Mouse (Mus musculus) MEL (cell line): ENCODE measurements around the gene Ager. TPM values are rescaled to one million over a fixed set of nuclear protein-coding genes. Genes with fewer than 3 reads are reported as not detected.

Experiments
- DNase-seq: peaks from one replicate; pipeline ENCODE4 v3.0.0; 2011; ENCODE audit warnings: low read depth, low spot score
- H3K27ac ChIP-seq: 2 replicates; pipeline ENCODE4 v1.5.1; 2012; ENCODE audit warnings: low read depth, mild to moderate bottlenecking, control low read depth, low read length, moderate library complexity; ENCODE audit not compliant: control insufficient read depth
- H3K27me3 ChIP-seq, 2 experiments: fragments of 150-350 bp in 1 of 2; sonication (generic) in 1 of 2; 2 replicates each; pipeline ENCODE4 v1.6.1; 2012; ENCODE audit warnings: low read length in 2 of 2, mild to moderate bottlenecking in 2 of 2, improper control_type of control experiment in 1 of 2, moderate library complexity in 1 of 2; ENCODE audit not compliant: insufficient read depth in 2 of 2, control insufficient read depth in 1 of 2
- H3K36me3 ChIP-seq, 2 experiments: 2 replicates each; pipeline ENCODE4 v1.6.1; 2012 to 2014; ENCODE audit warnings: low read length in 2 of 2, improper control_type of control experiment in 1 of 2, inconsistent platforms in 1 of 2, mild to moderate bottlenecking in 1 of 2; ENCODE audit not compliant: insufficient read depth in 2 of 2, control insufficient read depth in 1 of 2
- H3K4me1 ChIP-seq, 2 experiments: fragments of 150-350 bp in 1 of 2; sonication (generic) in 1 of 2; 2 replicates each; pipeline ENCODE4 v1.6.1; 2012; ENCODE audit warnings: low read length in 2 of 2, improper control_type of control experiment in 1 of 2, mild to moderate bottlenecking in 1 of 2; ENCODE audit not compliant: insufficient read depth in 2 of 2, control insufficient read depth in 1 of 2
- H3K4me3 ChIP-seq, 2 experiments: fragments of 150-350 bp in 1 of 2; sonication (generic) in 1 of 2; 2 replicates each; pipeline ENCODE4 v1.5.1; 2012; ENCODE audit warnings: low read depth in 2 of 2, low read length in 2 of 2, mild to moderate bottlenecking in 2 of 2, moderate library complexity in 2 of 2, control low read depth in 1 of 2, improper control_type of control experiment in 1 of 2; ENCODE audit not compliant: control insufficient read depth in 1 of 2, insufficient read depth in 1 of 2
- H3K79me2 ChIP-seq: 2 replicates; pipeline ENCODE4 v1.6.1; 2012; ENCODE audit warnings: mild to moderate bottlenecking, low read length, moderate library complexity; ENCODE audit not compliant: control insufficient read depth, poor library complexity, insufficient read depth
- H3K9ac ChIP-seq: 2 replicates; pipeline ENCODE4 v1.6.1; 2012; ENCODE audit warnings: low read depth, mild to moderate bottlenecking, control low read depth, low read length, moderate library complexity; ENCODE audit not compliant: control insufficient read depth, poor library complexity, severe bottlenecking
- H3K9me3 ChIP-seq: fragments of 150-350 bp; sonication (generic); replicated peaks from 2 replicates; pipeline ENCODE4 v1.6.1; 2012; ENCODE audit warnings: mild to moderate bottlenecking, low read length, improper control_type of control experiment, moderate library complexity; ENCODE audit not compliant: insufficient read depth
- BHLHE40 ChIP-seq: IDR thresholded peaks from 2 replicates; pipeline ENCODE4 v1.6.1; 2012; ENCODE audit warnings: low read depth, mild to moderate bottlenecking, inconsistent platforms, low read length, improper control_type of control experiment, borderline replicate concordance
- CHD1 ChIP-seq: IDR thresholded peaks from 2 replicates; pipeline ENCODE4 v1.6.1; 2012; ENCODE audit warnings: low read depth, mild to moderate bottlenecking, inconsistent platforms, low read length, improper control_type of control experiment
- CHD2 ChIP-seq: IDR thresholded peaks from 2 replicates; pipeline ENCODE4 v1.6.1; 2011; ENCODE audit warnings: low read length, improper control_type of control experiment
- CTCF ChIP-seq, 3 experiments: IDR thresholded peaks in 2 of 3; conservative IDR thresholded peaks in 1 of 3; 2 replicates each; pipeline ENCODE4 v1.5.1; 2011 to 2012; ENCODE audit warnings: low read length in 3 of 3, low read depth in 2 of 3, mild to moderate bottlenecking in 2 of 3, improper control_type of control experiment in 1 of 3, inconsistent platforms in 1 of 3, mixed read lengths in 1 of 3, moderate library complexity in 1 of 3; ENCODE audit not compliant: control insufficient read depth in 1 of 3, insufficient read depth in 1 of 3, poor library complexity in 1 of 3, severe bottlenecking in 1 of 3
- E2F4 ChIP-seq: IDR thresholded peaks from 2 replicates; pipeline ENCODE4 v1.6.1; 2011; ENCODE audit warnings: low read depth, low read length, improper control_type of control experiment, borderline replicate concordance
- ELF1 ChIP-seq: IDR thresholded peaks from 2 replicates; pipeline ENCODE4 v1.6.1; 2014; ENCODE audit warnings: low read depth, mild to moderate bottlenecking, inconsistent platforms, low read length, improper control_type of control experiment, moderate library complexity
- EP300 ChIP-seq, 2 experiments: IDR thresholded peaks; 2 replicates each; pipeline ENCODE4 v1.6.1; 2011; ENCODE audit warnings: improper control_type of control experiment in 2 of 2, low read length in 2 of 2, low read depth in 1 of 2, mild to moderate bottlenecking in 1 of 2
- ETS1 ChIP-seq: IDR thresholded peaks from 2 replicates; pipeline ENCODE4 v1.6.1; 2012; ENCODE audit warnings: low read depth, mild to moderate bottlenecking, inconsistent platforms, low read length, improper control_type of control experiment, moderate library complexity
- GABPA ChIP-seq: IDR thresholded peaks from 2 replicates; pipeline ENCODE4 v1.6.1; 2012; ENCODE audit warnings: low read depth, mild to moderate bottlenecking, inconsistent platforms, low read length, improper control_type of control experiment, moderate library complexity
- GATA1 ChIP-seq: IDR thresholded peaks from 2 replicates; pipeline ENCODE4 v1.6.1; 2011; ENCODE audit warnings: low read depth, low read length, improper control_type of control experiment
- JUND ChIP-seq: IDR thresholded peaks from 2 replicates; pipeline ENCODE4 v1.6.1; 2011; ENCODE audit warnings: low read depth, mild to moderate bottlenecking, improper control_type of control experiment, low read length
- KAT2A ChIP-seq: conservative IDR thresholded peaks from 2 replicates; pipeline ENCODE4 v1.6.1; 2012; ENCODE audit warnings: low read depth, low read length, improper control_type of control experiment, inconsistent platforms
- MAFK ChIP-seq: IDR thresholded peaks from 2 replicates; pipeline ENCODE4 v1.6.1; 2011; ENCODE audit warnings: low read depth, mild to moderate bottlenecking, low read length, improper control_type of control experiment, borderline replicate concordance
- MAZ ChIP-seq: IDR thresholded peaks from 2 replicates; pipeline ENCODE4 v1.6.1; 2012; ENCODE audit warnings: low read depth, mild to moderate bottlenecking, inconsistent platforms, low read length, improper control_type of control experiment
- MEF2A ChIP-seq: IDR thresholded peaks from 2 replicates; pipeline ENCODE4 v1.6.1; 2014; ENCODE audit warnings: low read depth, mild to moderate bottlenecking, inconsistent platforms, low read length, improper control_type of control experiment; ENCODE audit not compliant: poor library complexity, insufficient replicate concordance, severe bottlenecking; ENCODE audit errors: extremely low read depth
- MXI1 ChIP-seq: IDR thresholded peaks from 2 replicates; pipeline ENCODE4 v1.6.1; 2011; ENCODE audit warnings: mild to moderate bottlenecking, low read depth, low read length, improper control_type of control experiment
- MYB ChIP-seq: IDR thresholded peaks from 2 replicates; pipeline ENCODE4 v1.6.1; 2011; ENCODE audit warnings: mild to moderate bottlenecking, low read depth, low read length, improper control_type of control experiment
- MYC ChIP-seq: IDR thresholded peaks from 2 replicates; pipeline ENCODE4 v1.6.1; 2011; ENCODE audit warnings: low read depth, mild to moderate bottlenecking, low read length, improper control_type of control experiment, moderate library complexity
- NRF1 ChIP-seq: IDR thresholded peaks from 2 replicates; pipeline ENCODE4 v1.6.1; 2014; ENCODE audit warnings: low read depth, mild to moderate bottlenecking, inconsistent platforms, low read length, improper control_type of control experiment, moderate library complexity; ENCODE audit not compliant: poor library complexity, insufficient read depth, severe bottlenecking
- POLR2A ChIP-seq, 2 experiments: IDR thresholded peaks; 2 replicates each; pipeline ENCODE4 v1.6.1; 2011 to 2012; ENCODE audit warnings: low read length in 2 of 2, mild to moderate bottlenecking in 2 of 2, control low read depth in 1 of 2, improper control_type of control experiment in 1 of 2, low read depth in 1 of 2, moderate library complexity in 1 of 2; ENCODE audit not compliant: control insufficient read depth in 1 of 2, insufficient read depth in 1 of 2, poor library complexity in 1 of 2
- POLR2AphosphoS2 ChIP-seq: IDR thresholded peaks from 2 replicates; pipeline ENCODE4 v1.6.1; 2011; ENCODE audit warnings: low read length, improper control_type of control experiment
- POLR2AphosphoS5 ChIP-seq: IDR thresholded peaks from 2 replicates; pipeline ENCODE4 v1.6.1; 2012; ENCODE audit warnings: low read depth, borderline replicate concordance, mild to moderate bottlenecking, inconsistent platforms, low read length, moderate library complexity, mixed read lengths
- TAL1 ChIP-seq: IDR thresholded peaks from 2 replicates; pipeline ENCODE4 v1.6.1; 2012; ENCODE audit warnings: mild to moderate bottlenecking, inconsistent platforms, low read length, moderate library complexity, mixed read lengths
- TBP ChIP-seq: IDR thresholded peaks from 2 replicates; pipeline ENCODE4 v1.8.0; 2011; ENCODE audit warnings: low read depth, low read length, improper control_type of control experiment
- TCF12 ChIP-seq: IDR thresholded peaks from 2 replicates; pipeline ENCODE4 v1.6.1; 2014; ENCODE audit warnings: low read depth, mild to moderate bottlenecking, inconsistent platforms, low read length, improper control_type of control experiment, moderate library complexity
- USF1 ChIP-seq: IDR thresholded peaks from 2 replicates; pipeline ENCODE4 v1.6.1; 2014; ENCODE audit warnings: low read depth, mild to moderate bottlenecking, inconsistent platforms, low read length, improper control_type of control experiment, moderate library complexity
- USF2 ChIP-seq, 2 experiments: IDR thresholded peaks; 2 replicates each; pipeline ENCODE4 v1.6.1; 2011 to 2012; ENCODE audit warnings: improper control_type of control experiment in 2 of 2, low read length in 2 of 2, borderline replicate concordance in 1 of 2, inconsistent platforms in 1 of 2, low read depth in 1 of 2, mild to moderate bottlenecking in 1 of 2; ENCODE audit not compliant: insufficient read depth in 1 of 2
- ZC3H11A ChIP-seq: IDR thresholded peaks from 2 replicates; pipeline ENCODE4 v1.6.1; 2012; ENCODE audit warnings: low read depth, mild to moderate bottlenecking, inconsistent platforms, low read length, improper control_type of control experiment
- ZMIZ1 ChIP-seq: IDR thresholded peaks from 2 replicates; pipeline ENCODE4 v1.6.1; 2012; ENCODE audit warnings: low read depth, mild to moderate bottlenecking, inconsistent platforms, low read length, improper control_type of control experiment, moderate library complexity
- ZNF384 ChIP-seq: IDR thresholded peaks from 2 replicates; pipeline ENCODE4 v1.6.1; 2012; ENCODE audit warnings: low read depth, mild to moderate bottlenecking, inconsistent platforms, low read length, improper control_type of control experiment
- polyA plus RNA-seq, 2 experiments: library from polyadenylated mRNA; stranded (reverse) in 1 of 2; unstranded in 1 of 2; fragments of >175 nt in 1 of 2; fragments of >200 nt in 1 of 2; gene quantifications; 2 replicates each; pipeline versions ENCODE4 v1.2.1 to v1.2.4; 2012; ENCODE audit warnings: low replicate concordance in 2 of 2, low read depth in 1 of 2; ENCODE audit not compliant: insufficient read length in 2 of 2, insufficient read depth in 1 of 2, missing spikeins in 1 of 2
- total RNA-seq: library from RNA; depleted of rRNA; stranded (reverse); fragments of 300-350 nt; gene quantifications from 2 replicates; pipeline ENCODE4 v1.2.3, GENCODE M21; 2012

The Ager gene
- total and polyA plus RNA-seq, 3 experiments, result 0.27 to 3.7 TPM; not detected in 1

DNA sequence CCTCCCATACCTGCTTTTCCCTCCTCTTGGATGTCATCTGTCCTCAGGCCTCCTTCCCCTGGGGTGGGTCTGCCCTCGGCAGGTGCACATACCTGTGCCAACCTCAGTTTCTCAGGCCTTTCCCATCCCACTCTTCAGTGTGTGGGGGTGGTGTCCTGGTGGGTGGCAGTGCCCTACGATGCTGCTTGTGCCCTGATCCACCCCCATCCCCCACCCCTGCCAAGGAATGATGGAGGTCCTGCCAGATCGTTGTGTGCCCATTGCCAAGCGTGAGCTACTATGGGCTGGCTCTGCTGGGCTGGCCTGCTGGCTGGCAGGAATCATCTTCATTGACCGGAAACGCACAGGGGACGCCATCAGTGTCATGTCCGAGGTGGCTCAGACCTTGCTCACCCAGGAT is 13.4 kb downstream of the Ager start:
- peaks cover 32% of the 10 kb centered on the region for H3K79me2 ChIP-seq
- peaks cover 11 to 40% of the 10 kb centered on the region in 2 experiments; a peak in 3 of 4 replicates for H3K4me1 ChIP-seq
- TF ChIP-seq MYC (no peak), ELF1 (no peak), ETS1 (no peak)
- no peaks in the 10 kb centered on the region for H3K9me3 ChIP-seq
- no peak overlapping the region for H3K9ac ChIP-seq
- H3K27ac ChIP-seq, result no peak overlapping the region
- no peaks in the 10 kb centered on the region for H3K27me3 ChIP-seq
- H3K4me3 ChIP-seq, result no peak overlapping the region
- DNase-seq, result no peak
- H3K36me3 ChIP-seq, result peaks cover 0 to 23% of the 10 kb centered on the region in 2 experiments; a peak in 2 of 4 replicates

DNA sequence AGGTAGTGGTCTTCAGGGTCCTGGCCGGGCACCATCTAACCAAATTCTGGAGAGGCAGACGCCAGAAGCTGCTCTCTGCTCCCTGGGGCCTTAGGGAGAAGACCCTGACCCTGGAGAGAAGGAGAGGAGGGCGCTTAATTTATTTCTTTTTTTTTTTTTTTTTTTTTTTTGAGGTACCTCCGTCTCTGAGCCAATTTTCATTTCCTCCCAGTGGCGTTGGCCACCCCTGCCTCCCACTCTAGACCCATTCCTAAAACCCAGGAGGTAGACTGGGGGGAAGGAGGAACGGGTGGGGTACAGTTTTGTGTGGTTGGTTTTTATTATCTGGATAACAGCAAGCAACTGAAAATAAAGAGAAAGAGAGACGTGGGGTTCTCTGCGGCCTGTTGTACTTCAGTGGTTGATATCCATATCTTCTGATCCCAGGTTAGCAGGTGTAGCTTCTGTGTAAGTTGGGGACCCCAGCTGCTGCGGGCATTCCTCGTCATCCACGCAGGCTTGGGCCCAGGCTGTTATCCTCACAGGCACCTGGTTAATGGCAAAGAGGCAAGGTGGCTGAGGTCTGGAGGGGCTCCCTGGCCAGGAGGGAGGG is 15.5 kb downstream of the Ager start:
- Histone ChIP-seq H3K9ac (peak overlapping the region; percentile 48), H3K4me1 (peaks cover 7 to 27% of the 10 kb centered on the region in 2 experiments; a peak in 3 of 4 replicates)
- TF ChIP-seq CHD1 (no peak), TCF12 (peak; percentile 98), POLR2AphosphoS5 (no peak), NRF1 (no peak), MYC (0 out of 2 replicates have a peak, but pooled peaks have one; percentile 15), ZC3H11A (no peak), MEF2A (no peak), CTCF (IDR thresholded peaks at IDR 0.05 in 2 of 3, conservative IDR thresholded peaks at IDR 0.05 in 1 of 3; ENCODE audit: control insufficient read depth in 1 of 3, insufficient read depth in 1 of 3, low read depth in 2 of 3, low read length in 3 of 3, poor library complexity in 1 of 3, severe bottlenecking in 1 of 3) (no peak), KAT2A (0 out of 2 replicates have a peak, but pooled peaks have one; percentile 19), TBP (no peak), JUND (no peak), ZMIZ1 (no peak; the same call in 1 of the 2 replicates), USF1 (no peak), GABPA (no peak), ZNF384 (peak; percentile 94), GATA1 (peak; percentile 83), MYB (peak; percentile 92), E2F4 (no peak), CHD2 (no peak), USF2 (IDR thresholded peaks at IDR 0.05; ENCODE audit: borderline replicate concordance in 1 of 2, insufficient read depth in 1 of 2, low read depth in 1 of 2, low read length in 2 of 2) (no peak), MAFK (peak; percentile 20; the same call in 1 of the 2 replicates), MAZ (peak; percentile 86), TAL1 (peak; percentile 94), POLR2AphosphoS2 (no peak), BHLHE40 (no peak), ELF1 (no peak), POLR2A (IDR thresholded peaks at IDR 0.05; ENCODE audit: control insufficient read depth in 1 of 2, insufficient read depth in 1 of 2, low read depth in 1 of 2, low read length in 2 of 2, poor library complexity in 1 of 2) (no peak), EP300 (IDR thresholded peaks at IDR 0.05; ENCODE audit: low read depth in 1 of 2, low read length in 2 of 2) (peak; percentile 90 to 96), MXI1 (peak; percentile 61)

More for the DNA sequence above, 15.5 kb downstream of the Ager start:
- Histone ChIP-seq H3K9me3 (no peaks in the 10 kb centered on the region), H3K36me3 (peaks cover 0 to 16% of the 10 kb centered on the region in 2 experiments; a peak in 2 of 4 replicates), H3K4me3 (no peak overlapping the region), H3K27me3 (no peaks in the 10 kb centered on the region), H3K27ac (peak overlapping the region; percentile 91), H3K79me2 (peaks cover 11% of the 10 kb centered on the region; the same call in 1 of the 2 replicates)
- peak; percentile 87 for DNase-seq
